Mouse (Mus musculus) left cerebral cortex, adult 18-20 months (tissue): ENCODE data around the gene BC067074. TPM values are rescaled to one million over a fixed set of nuclear protein-coding genes. Genes with fewer than 3 reads are reported as not detected.

Experiments used
- DNase-seq, 2 experiments: peaks; one replicate each; pipeline ENCODE4 v3.0.0; 2021 to 2022; ENCODE audit warnings: low spot score in 2 of 2, mixed read lengths in 1 of 2
- total RNA-seq, 2 experiments: library from RNA; stranded (reverse); gene quantifications; 2 replicates each; pipeline ENCODE4 v1.2.3; 2021

BC067074 gene
- total RNA-seq, 2 experiments from 2014 or later: 1.4 TPM

DNA sequence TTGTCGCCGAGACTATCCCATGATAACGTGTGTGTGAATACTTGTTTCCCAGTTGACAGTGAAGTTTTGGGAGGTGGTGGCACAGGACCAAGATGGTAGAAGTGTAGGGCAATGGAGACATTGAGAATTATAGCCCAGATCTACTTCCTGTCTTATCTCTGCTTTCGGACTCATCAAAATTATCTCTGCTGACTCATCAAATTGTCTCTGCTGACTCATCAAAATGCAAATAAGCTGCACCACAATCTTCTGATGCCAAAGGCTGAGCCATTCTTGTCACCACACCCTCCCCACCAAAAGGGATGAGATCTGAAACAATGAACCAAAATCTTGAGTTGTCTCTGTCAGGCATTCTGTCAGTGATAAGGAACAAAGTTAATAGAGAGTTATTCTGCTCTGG is 132.9 kb downstream of the BC067074 start:
- DNase-seq: no peak

Other genes starting within 250 kb of the BC067074 start
- gene Gpx8, start 246.7 kb upstream of the BC067074 start, total RNA-seq: 1 to 10 TPM; 5.2 to 6.0 TPM
- not detected for gene Gzma, start 192.2 kb upstream of the BC067074 start, total RNA-seq
- gene Esm1, start 83.5 kb upstream of the BC067074 start, total RNA-seq: under 1 TPM in 1 of 2 experiments, not detected in 1; 0.21 TPM
- under 1 TPM in 1 of 2 experiments, not detected in 1; 0.37 TPM for gene Gzmk, start 67.3 kb upstream of the BC067074 start, total RNA-seq